Mouse (Mus musculus) liver, adult 2 months (tissue): ENCODE measurements at regions not wholly inside any gene's neighbourhood (a gene's known extent, or its start where the extent isn't known, plus 50 kb on each side); places are given as distances from the start of the nearest gene placed in this dataset.

Experiments used
- CTCF ChIP-seq: fragments of 200-500 bp; IDR thresholded peaks from 2 replicates; pipeline ENCODE4 v1.5.1; 2011; ENCODE audit warnings: low read depth, low read length, control low read depth
- POLR2A ChIP-seq: fragments of 200-500 bp; IDR thresholded peaks from 2 replicates; pipeline ENCODE4 v1.6.1; 2011; ENCODE audit warnings: low read length, control low read depth; ENCODE audit not compliant: insufficient read depth; ENCODE audit errors: extremely low read depth

GRCm38 (mm10) chr8:126686827-126687226 is 93.0 kb upstream of the Irf2bp2 start:
- TF ChIP-seq POLR2A (no peak), CTCF (no peak)
